Mouse (Mus musculus) gastrocnemius, postnatal 36 days (tissue): ENCODE measurements around the gene Ntng1. TPM values are rescaled to one million over a fixed set of nuclear protein-coding genes. Genes with fewer than 3 reads are reported as not detected.

Experiments used
- DNase-seq, 2 experiments: peaks; one replicate each; pipeline ENCODE4 v3.0.0; 2022
- intact Hi-C: fragments of 180-260 bp; cut with DNase I; formaldehyde crosslinking; loops from one replicate; pipeline ENCODE4 v1.15.1; 2025
- total RNA-seq, 2 experiments: library from RNA; stranded (reverse); gene quantifications; 2 replicates each; pipeline ENCODE4 v1.2.3; 2021

The Ntng1 gene
- total RNA-seq, 2 experiments from 2014 or later = 0.36 to 0.67 TPM

DNA sequence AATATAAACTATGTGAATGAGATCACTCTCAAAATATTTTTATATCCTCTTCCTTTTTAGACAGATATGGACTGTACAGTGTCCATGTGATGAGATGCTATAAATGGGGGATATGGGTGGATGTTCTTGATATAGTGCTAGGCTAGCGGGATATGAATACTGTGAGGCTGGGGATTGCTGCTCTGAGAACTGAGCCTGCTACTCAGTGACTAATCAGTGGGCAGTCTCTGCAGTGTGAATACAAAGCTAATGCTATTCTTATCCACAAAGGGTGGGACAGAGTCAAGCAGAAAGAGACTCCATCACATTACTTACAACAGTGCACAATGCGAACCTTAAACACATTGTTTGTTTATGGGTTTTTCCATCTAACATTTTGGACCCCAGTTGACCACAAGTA lies 206.2 kb downstream of the Ntng1 start:
- no peak for DNase-seq

GRCm38 (mm10) chr3:109936275-109936674 lies 207.5 kb downstream of the Ntng1 start:
- intact Hi-C loops = loop anchor here (10.0 kb wide), 1 partner anchor 161 kb away; no protein-coding TSS in a partner anchor
- DNase-seq = peak in 1 of 2 experiments; percentile 34

More for the DNA sequence above, 206.2 kb downstream of the Ntng1 start:
- intact Hi-C loops = loop anchor here (10.0 kb wide), 1 partner anchor 163 kb away; no protein-coding TSS in a partner anchor

GRCm38 (mm10) chr3:109932261-109932660 lies 211.6 kb downstream of the Ntng1 start:
- intact Hi-C loops = loop anchor here (10.0 kb wide), 1 partner anchor 157 kb away; no protein-coding TSS in a partner anchor
- DNase-seq = peak; percentile 24 to 38

- no peak for DNase-seq
- intact Hi-C loops = loop anchor here (10.0 kb wide), 1 partner anchor 156 kb away; no protein-coding TSS in a partner anchor
Observed at GRCm38 (mm10) chr3:109931021-109931420, 212.8 kb downstream of the Ntng1 start.

- DNase-seq = no peak
- intact Hi-C loops = no loop called here
Observed at GRCm38 (mm10) chr3:109923788-109924187, 220.0 kb downstream of the Ntng1 start.

GRCm38 (mm10) chr3:109918996-109919395 lies 224.8 kb downstream of the Ntng1 start:
- no peak for DNase-seq
- intact Hi-C loops = no loop called here

DNA sequence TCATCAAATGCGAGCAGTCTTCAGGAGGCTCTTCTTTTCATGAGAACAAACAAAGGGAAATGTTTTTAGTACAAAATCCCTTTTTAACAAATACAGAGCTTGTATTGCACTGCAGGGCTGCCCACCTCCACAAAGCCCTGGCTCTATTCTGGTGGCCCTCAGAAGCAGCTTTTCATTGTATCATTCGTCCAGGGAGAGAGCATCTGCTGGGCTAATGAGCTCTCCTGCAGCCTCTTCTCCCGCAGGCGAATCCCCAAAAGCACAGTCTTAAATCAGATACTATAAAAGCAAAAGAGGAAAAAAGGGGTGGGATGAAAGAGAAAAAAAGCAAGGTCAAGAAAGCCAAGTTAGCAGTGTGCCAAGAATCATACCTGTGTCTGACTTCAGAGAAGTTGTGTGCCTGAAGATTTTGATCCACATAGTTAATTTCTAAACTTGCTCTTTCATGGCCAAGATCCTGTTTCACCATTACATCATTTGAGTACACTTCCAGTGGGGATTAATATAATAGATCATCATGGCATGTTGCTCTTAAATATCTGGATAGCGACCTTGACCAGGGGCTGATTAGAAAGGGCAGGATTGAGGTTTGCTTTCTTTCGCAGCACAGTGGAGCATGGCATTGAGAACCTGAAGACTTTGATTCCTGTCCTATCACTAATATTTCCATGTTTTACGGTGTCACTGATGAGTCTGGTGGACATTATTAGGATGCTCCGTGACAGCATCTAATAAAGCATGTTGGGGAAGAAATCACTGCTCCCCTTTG lies 225.7 kb downstream of the Ntng1 start:
- intact Hi-C loops = no loop called here
- DNase-seq = no peak

DNA sequence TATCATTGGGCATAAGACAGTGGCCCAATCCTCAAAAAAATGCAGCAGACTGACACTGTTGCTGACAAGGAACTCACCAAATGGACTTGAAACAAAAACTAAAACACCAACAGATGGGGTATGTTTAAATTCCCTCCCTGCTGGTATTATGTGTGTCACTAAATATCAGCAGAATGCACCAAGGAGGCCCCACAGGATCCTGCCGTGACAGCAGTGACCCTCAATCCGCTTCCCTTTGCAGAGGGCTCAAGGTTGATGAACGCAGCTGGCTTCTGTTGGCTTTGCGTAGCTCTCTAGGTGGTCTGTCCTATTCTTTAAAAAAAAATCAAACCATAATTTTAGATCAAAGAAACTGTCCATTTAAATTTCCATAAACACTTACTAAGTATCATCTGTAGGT lies 226.7 kb downstream of the Ntng1 start:
- intact Hi-C loops = no loop called here
- no peak for DNase-seq

DNA sequence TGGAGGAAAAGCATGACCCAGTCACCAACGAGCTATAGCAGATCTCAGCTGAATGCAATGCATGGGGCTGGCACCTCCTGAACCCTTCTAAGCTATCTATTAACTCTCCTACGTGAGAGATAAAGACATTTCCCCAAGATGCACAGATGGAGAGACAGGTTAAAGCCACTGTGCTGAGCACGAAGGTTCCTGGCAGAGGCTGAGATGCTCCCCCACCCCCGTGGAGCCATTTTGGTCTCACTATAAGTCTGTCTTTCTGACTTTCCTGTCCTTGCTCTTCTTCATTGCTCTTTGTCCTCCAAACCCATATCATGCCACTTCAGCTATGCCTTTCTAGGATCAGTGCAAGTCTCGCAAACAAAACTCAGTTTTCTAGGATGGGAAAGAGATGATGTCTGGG lies 229.6 kb downstream of the Ntng1 start:
- intact Hi-C loops = no loop called here
- no peak for DNase-seq

DNA sequence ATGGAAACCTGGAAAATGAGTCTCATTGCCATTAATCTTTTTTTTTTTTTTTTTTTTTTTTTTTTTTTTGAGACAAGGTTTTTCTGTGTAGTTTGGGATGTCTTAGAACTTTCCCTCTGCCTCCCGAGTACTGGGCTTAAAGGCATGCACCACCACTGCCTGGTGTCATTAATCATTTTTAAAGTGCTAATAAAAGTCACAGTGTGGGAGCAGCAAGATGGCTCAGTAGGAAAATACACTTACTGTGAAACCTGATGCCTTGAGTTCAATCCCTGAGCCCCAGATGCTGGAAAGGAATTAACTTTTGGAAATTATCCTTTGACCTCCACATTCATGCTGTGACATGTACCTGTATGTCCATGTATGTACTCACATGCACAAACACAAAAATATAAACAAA lies 253.2 kb downstream of the Ntng1 start:
- no peak for DNase-seq
- intact Hi-C loops = no loop called here

GRCm38 (mm10) chr3:109885672-109886071 lies 258.1 kb downstream of the Ntng1 start:
- DNase-seq = no peak
- intact Hi-C loops = no loop called here

DNA sequence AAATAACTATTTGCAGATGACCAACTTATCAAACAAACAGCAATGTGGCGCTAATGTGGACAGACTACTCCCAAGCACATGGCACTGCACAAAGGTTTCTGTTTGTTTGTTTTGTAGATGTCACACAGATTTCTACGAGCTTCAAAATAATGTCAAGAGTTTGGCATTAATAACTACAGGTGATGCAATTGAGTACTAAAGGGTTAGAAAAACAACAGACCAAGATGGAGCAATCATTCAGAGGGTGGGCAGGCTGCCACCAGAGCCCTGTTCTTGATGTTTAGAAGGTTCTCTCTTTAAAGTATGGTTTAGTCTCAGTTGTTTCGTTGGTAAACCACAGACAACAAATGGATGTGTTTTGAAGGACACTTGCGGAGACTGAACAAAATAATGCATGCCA lies 264.8 kb downstream of the Ntng1 start:
- DNase-seq = no peak
- intact Hi-C loops = no loop called here

DNA sequence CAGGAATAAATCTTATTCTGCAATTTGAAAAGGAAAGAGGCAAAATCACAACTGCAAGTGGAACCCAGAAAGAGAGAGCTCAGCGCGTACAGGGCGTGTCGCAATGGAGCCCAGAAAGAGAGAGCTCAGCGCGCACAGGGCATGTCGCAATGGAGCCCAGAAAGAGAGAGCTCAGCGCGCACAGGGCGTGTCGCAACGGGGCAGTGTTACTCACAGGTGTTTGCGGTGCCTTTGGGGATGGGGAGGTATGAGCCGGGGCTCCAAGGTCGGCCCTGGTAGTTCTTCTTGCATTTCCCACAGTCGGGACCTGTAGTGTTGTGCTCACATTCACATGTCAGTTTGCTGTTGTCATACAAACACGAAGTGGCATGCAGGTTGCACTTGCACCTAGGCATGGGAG lies 271.8 kb downstream of the Ntng1 start:
- intact Hi-C loops = no loop called here

GRCm38 (mm10) chr3:109858276-109858675 lies 285.5 kb downstream of the Ntng1 start:
- intact Hi-C loops = no loop called here
- DNase-seq = no peak

More for the DNA sequence above, 271.8 kb downstream of the Ntng1 start:
- DNase-seq = no peak

DNA sequence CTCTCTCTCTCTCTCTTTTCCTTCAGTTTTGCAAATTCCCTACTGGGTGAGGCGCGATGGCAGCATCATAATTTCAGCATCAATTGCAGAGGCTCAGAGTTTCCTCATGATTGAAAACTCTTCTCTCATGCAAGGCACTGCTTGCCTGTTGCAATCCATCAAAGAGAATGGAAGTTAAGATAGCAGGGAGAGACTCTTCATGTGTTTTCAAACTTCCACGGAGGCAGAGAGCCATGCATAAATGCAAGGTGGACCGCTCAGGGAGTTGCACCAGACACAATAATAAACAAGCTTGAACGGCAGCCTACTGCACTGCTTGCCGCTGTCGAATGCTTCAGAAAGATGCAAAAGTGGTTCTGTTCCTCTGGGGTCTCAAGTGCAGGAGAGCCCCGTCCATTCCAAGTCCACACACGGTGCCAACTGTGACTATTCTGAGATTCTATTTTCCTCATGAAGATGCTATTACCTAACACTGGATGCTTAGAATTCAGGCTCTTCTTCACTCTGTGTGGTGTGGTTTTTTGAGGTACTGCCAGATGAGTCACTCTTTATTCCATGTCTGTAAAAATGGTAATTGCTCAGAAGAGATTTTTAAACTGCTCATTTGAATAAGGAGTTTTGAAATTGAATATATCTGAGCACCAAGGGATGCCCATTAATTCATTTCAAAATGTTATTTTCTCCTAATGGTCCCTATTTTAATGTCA lies 289.2 kb downstream of the Ntng1 start:
- DNase-seq = no peak
- intact Hi-C loops = no loop called here

- no peak for DNase-seq
- intact Hi-C loops = no loop called here
Observed at GRCm38 (mm10) chr3:109846660-109847059, 297.2 kb downstream of the Ntng1 start.

DNA sequence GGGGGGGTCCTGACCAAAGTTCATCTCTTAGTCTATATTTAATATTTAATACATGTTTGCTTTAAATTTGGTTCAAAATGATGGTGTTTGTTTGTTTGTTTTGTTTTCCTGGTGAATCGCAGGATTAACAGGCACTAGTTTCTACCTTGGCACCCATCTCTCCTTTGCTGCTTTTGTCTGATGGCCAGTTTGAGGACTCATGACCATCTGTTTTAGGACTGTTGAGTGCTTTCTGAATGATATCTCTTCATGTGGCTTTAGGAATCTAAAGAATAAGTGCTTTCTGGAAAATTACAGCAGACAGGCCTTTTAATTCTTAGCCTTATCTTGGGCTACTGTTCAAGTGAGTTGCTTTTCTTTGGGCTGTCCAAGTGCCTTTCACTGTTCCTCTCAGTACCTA lies 318.0 kb downstream of the Ntng1 start:
- no peak for DNase-seq
- intact Hi-C loops = no loop called here

DNA sequence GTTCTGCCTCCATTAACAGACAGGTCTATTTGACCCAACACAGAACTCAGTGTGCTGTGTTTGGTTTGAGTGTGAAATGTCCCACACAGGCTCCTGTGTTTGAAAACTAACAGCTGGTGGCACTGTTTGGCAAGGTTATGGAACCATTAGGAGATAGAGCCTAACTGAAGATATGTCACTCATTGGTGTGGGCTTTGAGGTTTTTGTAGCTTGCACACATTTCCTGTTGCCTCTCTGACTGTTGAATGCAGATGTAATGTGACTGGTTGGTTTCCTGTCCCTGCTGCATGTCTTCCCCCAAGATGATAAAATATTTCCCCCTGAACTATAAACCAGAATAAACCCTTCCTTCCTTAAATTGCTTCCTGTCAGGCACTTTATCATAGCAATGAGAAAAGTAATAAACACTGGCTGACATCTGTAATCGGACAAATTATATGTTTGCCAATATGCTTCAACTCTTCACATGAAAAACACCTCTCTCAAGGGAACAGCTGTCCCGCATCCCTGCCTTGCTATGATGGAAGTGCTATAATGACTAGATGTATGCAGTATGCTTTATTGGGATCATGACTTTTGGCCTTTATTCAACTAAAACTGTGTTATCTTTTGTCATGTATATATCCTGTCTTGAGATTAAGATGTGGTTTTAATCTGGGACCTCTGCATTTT lies 320.9 kb downstream of the Ntng1 start:
- DNase-seq = no peak
- intact Hi-C loops = no loop called here

- intact Hi-C loops = no loop called here
- DNase-seq = no peak
Observed at GRCm38 (mm10) chr3:109818821-109819685, 324.8 kb downstream of the Ntng1 start.

DNA sequence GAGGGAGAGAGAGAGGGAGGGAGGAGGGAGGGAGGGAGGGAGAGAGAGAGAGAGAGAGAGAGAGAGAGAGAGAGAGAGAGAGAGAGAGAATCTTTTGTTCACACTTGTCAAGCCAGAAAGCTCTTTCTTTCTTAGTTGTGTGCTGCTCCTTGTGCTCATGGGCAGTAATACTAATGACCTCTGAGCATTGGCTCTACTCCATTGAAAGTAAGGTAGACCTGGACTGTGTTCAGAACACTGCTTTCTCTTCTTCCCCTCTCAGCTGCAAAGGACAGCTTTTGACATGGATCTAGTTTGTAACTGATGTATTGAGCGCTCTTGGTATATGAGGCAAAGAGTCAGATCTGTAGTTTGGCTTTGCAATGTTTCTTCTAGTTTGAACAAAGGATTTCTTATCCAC lies 334.7 kb downstream of the Ntng1 start:
- intact Hi-C loops = no loop called here
- no peak for DNase-seq
